Mouse (Mus musculus) megakaryocyte, embryonic 14.5 days (primary cell): Measurements from ENCODE around the gene Sipa1l3.

Experiments used
- FLI1 ChIP-seq: IDR thresholded peaks from 2 replicates; pipeline ENCODE4 v1.6.1; 2012; ENCODE audit warnings: low read length, inconsistent platforms, mixed read lengths
- GATA1 ChIP-seq: IDR thresholded peaks from 3 replicates; pipeline ENCODE4 v1.6.1; 2012; ENCODE audit warnings: mixed read lengths, low read length, inconsistent platforms, borderline replicate concordance

DNA sequence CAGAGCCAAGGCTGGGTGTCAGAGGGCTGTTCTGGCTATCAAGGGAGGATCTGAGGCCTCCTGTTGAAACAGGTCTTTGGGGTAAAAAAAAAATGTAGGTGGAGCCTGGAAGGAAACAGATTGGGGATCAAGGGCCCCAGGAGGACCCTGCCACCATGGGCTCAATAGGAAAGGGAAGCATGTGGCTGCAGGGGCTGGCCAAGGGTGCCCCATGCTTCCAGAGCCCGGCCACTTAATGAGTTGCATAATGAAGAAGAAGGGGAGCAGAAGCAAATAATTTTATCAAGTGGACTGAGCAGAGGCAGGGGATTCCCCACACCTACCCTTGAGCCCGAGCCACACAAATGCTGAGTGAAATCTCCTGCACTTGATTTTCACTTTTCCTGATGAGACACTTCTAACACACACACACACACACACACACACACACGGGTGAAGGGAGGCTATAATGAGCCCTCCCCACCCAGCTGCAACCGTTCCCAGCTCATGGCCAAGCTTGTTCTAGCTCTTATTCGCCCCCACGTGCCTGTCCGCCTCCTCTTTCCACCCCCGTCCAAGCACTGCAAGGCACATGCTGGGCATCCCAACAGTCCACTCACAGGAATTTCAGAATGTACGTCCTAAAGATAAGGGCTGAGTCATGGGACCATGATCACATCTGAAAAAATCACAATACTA is 6.7 kb downstream of the Sipa1l3 start:
- TF ChIP-seq GATA1 (no peak), FLI1 (no peak)
